Mouse (Mus musculus) olfactory bulb, adult 2 months (tissue): Measurements from ENCODE around the gene Pi4k2a.

Source experiments
- CTCF ChIP-seq: fragments of 200-500 bp; IDR thresholded peaks from 2 replicates; pipeline ENCODE4 v1.5.1; 2012; ENCODE audit warnings: low read depth, mild to moderate bottlenecking, low read length, moderate library complexity; ENCODE audit not compliant: insufficient read depth
- POLR2A ChIP-seq: fragments of 200-500 bp; IDR thresholded peaks from 2 replicates; pipeline ENCODE4 v1.6.1; 2012; ENCODE audit warnings: mild to moderate bottlenecking, low read depth, low read length, moderate library complexity; ENCODE audit not compliant: insufficient read depth

DNA sequence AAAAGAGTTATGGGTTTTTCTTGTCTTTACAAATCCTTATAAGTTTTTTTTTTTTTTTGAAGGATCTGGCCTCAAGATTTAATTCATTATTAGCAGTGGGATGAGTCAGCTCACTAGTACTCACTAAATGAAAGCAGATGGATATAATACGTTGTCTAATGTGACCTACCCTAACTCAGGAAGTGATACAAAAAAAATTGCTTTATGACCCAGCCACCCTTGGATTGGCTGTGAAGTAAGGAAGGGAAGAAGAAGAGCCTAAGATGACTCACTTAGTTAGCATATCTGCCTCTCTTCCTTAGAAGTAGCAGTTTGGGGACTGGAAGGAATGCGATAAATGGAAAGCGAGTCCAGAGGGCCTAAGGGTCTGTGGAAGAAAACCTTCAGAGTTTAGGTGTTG, 9.1 kb downstream of the Pi4k2a start:
- TF ChIP-seq CTCF (no peak), POLR2A (no peak)
